Mouse (Mus musculus) brain, embryonic 14.5 days (tissue): ENCODE results near the gene Vmn2r11. TPM values are rescaled to one million over a fixed set of nuclear protein-coding genes. Genes with fewer than 3 reads are reported as not detected.
"Not testable (repeated sequence)": the region's sequence is repeated elsewhere in the genome, so short reads cannot be mapped to it uniquely, and the experiment has no call there.

Experiments
- DNase-seq: peaks from one replicate; pipeline ENCODE4 v3.0.0-alpha.2; 2011; ENCODE audit warnings: low read depth
- CTCF ChIP-seq: fragments of 200-500 bp; IDR thresholded peaks from 2 replicates; pipeline ENCODE4 v1.5.1; 2012; ENCODE audit warnings: inconsistent platforms, mild to moderate bottlenecking, moderate library complexity, borderline replicate concordance; ENCODE audit not compliant: insufficient read depth, insufficient read length; ENCODE audit errors: extremely low read depth
- POLR2A ChIP-seq: fragments of 200-500 bp; IDR thresholded peaks from 2 replicates; pipeline ENCODE4 v1.6.1; 2012; ENCODE audit warnings: mild to moderate bottlenecking, inconsistent platforms, borderline replicate concordance; ENCODE audit not compliant: poor library complexity, insufficient read depth, insufficient read length, severe bottlenecking; ENCODE audit errors: extremely low read depth
- polyA plus RNA-seq: library from polyadenylated mRNA; depleted of rRNA; stranded (reverse); fragments of >200 nt; gene quantifications from 2 replicates; pipeline ENCODE4 v1.2.3, GENCODE M21; 2012; rRNA removed

Vmn2r11 gene
- not detected in 2 replicates for polyA plus RNA-seq

- DNase-seq: not testable (repeated sequence)
These were observed at the start of gene Vmn2r11 for GRCm38 (mm10) chr5:109059469-109059868. Vmn2r11 (minus strand) TSS chr5:109059569.

GRCm38 (mm10) chr5:109097850-109098249 is 38.5 kb upstream of the Vmn2r11 start, which contains the start of gene Vmn2r12:
Vmn2r12 (minus strand) TSS chr5:109097950.
- DNase-seq: not testable (repeated sequence)

- DNase-seq: not testable (repeated sequence)
These were observed 37.1 kb upstream of the Vmn2r11 start for GRCm38 (mm10) chr5:109096482-109096881.

GRCm38 (mm10) chr5:109072016-109072415 is 12.6 kb upstream of the Vmn2r11 start:
- not testable (repeated sequence) for DNase-seq

GRCm38 (mm10) chr5:109055286-109055685 is 4.1 kb downstream of the Vmn2r11 start:
- no peak for TF ChIP-seq CTCF
- TF ChIP-seq POLR2A: no peak
- DNase-seq: no peak

GRCm38 (mm10) chr5:109032591-109032990 is 26.8 kb downstream of the Vmn2r11 start:
- TF ChIP-seq POLR2A (no peak), CTCF (no peak)
- DNase-seq: no peak

- not testable (repeated sequence) for DNase-seq
These were observed 52.9 kb downstream of the Vmn2r11 start, which contains the start of gene Vmn2r10 for GRCm38 (mm10) chr5:109006427-109006826. Vmn2r10 (minus strand) TSS chr5:109006527.

Other genes with a start within 250 kb of the Vmn2r11 start
- gene Vmn2r9, start 207.0 kb downstream of the Vmn2r11 start, polyA plus RNA-seq: not detected in 2 replicates
- not detected in 2 replicates for gene Vmn2r10, start 53.0 kb downstream of the Vmn2r11 start, polyA plus RNA-seq
- gene Vmn2r12, start 38.4 kb upstream of the Vmn2r11 start, polyA plus RNA-seq: not detected in 2 replicates
- not detected in 2 replicates for gene Vmn2r13, start 132.6 kb upstream of the Vmn2r11 start, polyA plus RNA-seq
- not detected in 2 replicates for gene Vmn2r14, start 165.1 kb upstream of the Vmn2r11 start, polyA plus RNA-seq
- not detected in 2 replicates for gene Vmn2r15, start 238.1 kb upstream of the Vmn2r11 start, polyA plus RNA-seq